Mouse (Mus musculus) heart, postnatal 0 days (tissue): ENCODE measurements around the gene Fbxo47.

Experiments
- CTCF ChIP-seq: IDR thresholded peaks from 2 replicates; pipeline ENCODE4 v1.5.1; 2016; ENCODE audit warnings: antibody characterized with exemption, control low read depth, low read depth
- EP300 ChIP-seq: IDR thresholded peaks from 2 replicates; pipeline ENCODE4 v1.6.1; 2016; ENCODE audit warnings: antibody characterized with exemption, low read depth

- TF ChIP-seq CTCF (no peak), EP300 (no peak)
Observed at GRCm38 (mm10) chr11:97915471-97915870, 31.5 kb upstream of the Fbxo47 start.
